Mouse (Mus musculus): Measurements from ENCODE around the gene Lamb2.

The Lamb2 gene

DNA sequence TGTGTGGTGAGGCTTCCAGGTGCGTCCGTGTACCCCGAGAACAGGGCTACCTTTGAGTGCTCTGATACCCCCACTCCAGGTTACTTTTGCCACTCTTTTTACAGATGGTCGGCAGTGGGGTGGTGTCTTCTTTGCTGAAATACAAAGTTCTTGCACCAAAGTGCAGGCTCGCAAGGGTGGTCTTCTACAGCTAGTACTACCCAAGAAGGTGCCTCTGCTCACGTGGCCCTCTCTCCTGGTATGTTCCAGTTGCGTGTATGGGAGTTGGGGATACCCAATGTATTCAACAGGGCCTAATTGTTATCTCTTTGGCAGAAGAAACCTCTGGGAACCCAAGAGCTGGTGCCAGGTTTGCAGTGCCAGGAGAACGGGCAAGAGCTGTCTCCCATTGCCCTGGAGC is 13.7 kb downstream of the Lamb2 start:
- no peak for DNase-seq

DNA sequence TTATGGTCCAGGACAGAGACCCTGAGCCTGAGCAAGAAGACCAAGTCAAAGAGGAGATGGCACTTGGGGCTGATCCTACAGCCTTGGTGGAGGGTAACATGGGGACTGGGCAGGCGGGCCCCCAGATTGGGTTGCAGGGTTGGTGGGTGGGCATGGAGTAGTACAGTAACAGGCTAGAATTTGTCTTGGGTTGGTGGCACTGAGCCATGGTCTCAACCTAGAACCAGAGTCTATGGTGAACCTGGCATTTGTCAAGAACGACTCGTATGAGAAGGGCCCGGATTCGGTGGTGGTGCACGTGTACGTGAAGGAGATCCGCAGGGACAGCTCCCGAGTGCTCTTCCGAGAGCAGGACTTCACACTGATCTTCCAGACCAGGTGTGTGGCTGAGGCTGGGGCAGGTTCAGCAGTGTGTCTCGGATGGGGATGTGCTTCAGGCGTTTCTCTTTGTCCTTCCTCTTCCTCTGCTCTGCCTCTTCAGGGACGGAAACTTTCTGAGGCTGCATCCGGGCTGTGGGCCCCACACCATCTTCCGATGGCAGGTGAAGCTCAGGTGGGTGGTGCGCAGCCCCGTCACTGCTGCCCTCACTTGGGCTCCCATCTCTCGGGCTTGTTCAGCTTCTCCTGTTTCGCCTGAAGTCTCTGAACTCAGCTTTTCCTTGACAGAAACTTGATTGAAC is 14.8 kb downstream of the Lamb2 start:
- no peak for DNase-seq

DNA sequence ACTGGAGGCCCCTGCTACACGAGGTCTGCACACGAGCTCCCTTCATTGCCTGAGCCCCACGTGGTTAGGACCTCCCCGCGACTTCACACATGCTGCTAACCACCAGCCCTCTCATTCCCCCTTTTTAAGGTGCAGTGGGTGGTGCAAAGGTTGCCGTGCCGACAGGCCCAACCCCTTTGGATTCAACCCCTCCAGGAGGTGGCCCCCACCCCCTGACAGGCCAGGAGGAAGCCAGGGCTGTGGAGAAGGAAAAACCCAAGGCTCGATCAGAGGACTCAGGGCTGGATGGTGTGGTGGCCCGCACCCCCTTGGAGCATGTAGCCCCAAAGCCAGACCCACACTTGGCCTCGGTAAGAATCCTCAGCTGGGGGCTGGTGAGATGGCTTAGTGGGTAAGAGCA is 15.4 kb downstream of the Lamb2 start:
- no peak for DNase-seq

DNA sequence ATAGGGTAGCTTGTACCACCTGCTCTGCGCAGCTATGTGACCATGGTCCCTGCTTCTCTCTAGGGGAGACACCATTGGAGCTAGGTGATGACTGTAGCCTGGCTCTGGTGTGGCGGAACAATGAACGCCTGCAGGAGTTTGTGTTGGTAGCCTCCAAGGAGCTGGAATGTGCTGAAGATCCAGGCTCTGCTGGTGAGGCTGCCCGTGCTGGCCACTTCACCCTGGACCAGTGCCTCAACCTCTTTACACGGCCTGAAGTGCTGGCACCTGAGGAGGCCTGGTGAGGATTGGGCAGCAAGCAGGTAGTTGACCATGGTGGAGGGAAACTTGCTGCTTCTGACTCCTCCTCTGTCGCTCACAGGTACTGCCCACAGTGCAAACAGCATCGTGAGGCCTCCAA is 19.7 kb downstream of the Lamb2 start:
- no peak for DNase-seq

DNA sequence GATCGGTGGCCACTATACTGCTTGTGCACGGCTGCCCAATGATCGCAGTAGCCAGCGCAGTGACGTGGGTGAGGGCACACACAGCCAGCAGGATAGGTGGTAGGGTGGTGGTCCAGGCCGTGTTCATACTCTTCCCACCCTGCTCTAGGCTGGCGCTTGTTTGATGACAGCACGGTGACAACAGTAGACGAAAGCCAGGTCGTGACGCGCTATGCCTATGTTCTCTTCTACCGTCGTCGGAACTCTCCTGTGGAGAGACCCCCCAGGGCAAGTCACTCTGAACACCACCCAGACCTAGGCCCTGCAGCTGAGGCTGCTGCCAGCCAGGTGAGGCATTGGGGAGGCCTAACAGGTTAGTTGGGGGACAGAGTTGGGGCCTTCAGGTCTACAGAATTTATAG is 20.4 kb downstream of the Lamb2 start:
- DNase-seq: no peak

DNA sequence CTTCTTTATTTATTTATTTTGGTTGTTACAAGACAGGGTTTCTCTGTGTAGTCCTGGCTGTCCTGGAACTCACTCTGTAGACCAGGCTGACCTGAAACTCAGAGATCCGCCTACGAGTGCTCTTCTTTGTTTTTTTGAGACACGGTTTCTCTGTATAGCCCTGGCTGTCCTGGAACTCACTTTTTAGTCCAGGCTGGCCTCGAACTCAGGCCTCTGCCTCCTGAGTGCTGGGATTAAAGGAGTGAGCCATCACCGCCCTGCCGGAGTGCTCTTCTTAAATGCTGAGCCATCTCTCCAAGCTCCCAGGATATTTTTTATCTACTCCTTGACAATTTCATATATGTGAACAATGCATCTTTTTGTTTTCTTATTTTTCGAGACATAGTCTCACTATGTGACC is 27.4 kb downstream of the Lamb2 start:
- DNase-seq: no peak

DNA sequence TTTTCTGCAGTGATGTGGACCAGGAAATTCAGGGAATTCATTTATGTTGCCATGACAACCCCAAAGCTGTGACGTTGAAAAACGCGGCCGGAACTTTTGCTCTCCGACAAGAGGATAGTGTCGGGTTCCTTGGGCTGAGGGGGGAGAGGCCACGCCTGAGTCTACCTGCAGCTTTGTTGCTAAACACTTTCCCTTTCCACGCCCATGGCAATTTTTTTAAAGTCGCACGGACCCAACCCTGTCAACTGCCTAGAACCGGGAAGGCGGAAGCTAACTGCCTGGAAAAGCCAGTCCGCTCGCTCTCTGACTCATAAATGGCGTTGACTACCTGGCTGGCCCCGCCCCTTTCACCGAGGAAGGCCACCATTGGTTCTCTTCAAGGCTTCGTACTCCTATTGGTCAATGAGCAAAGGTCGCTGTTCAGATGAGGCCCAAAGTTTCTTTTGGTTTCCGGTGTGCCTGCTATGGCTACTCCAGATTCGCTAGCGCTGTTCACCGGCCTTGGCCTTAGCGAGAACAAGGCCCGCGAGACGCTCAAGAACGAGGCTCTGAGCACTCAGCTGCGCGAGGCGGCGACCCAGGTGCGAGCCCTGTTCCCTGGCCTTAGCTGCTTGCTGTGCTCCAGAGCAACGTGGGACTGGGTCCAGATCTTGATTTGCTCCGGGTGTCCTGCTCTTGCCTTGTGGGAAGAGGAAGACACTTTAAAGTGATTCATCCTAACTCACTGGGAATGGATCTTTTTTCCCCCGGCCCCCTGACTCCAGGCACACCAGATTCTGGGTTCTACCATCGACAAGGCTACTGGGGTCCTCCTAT is 28.3 kb downstream of the Lamb2 start, which contains the start of gene Qars:
TSS of gene Qars (plus strand) at position 88 of the 816 bp plus-strand sequence.
- peak; percentile 94 for DNase-seq

DNA sequence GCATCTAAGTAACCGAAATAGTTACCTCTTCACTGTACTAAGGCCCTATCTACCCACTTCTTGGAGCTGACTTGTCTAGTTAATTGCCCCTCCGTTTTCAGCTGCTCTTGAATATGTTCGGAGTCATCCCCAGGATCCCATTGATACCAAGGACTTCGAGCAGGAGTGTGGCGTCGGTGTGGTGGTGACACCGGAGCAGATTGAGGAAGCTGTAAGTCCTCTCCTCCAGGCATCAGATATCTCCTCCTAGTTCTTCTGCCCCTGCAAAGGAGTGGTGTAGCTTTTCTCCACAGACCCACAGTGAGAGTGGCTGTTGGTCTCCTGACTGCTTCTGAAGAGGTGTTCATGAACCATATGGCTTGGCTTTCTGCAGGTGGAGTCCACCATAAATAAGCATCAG is 29.2 kb downstream of the Lamb2 start:
- peak; percentile 13 for DNase-seq

DNA sequence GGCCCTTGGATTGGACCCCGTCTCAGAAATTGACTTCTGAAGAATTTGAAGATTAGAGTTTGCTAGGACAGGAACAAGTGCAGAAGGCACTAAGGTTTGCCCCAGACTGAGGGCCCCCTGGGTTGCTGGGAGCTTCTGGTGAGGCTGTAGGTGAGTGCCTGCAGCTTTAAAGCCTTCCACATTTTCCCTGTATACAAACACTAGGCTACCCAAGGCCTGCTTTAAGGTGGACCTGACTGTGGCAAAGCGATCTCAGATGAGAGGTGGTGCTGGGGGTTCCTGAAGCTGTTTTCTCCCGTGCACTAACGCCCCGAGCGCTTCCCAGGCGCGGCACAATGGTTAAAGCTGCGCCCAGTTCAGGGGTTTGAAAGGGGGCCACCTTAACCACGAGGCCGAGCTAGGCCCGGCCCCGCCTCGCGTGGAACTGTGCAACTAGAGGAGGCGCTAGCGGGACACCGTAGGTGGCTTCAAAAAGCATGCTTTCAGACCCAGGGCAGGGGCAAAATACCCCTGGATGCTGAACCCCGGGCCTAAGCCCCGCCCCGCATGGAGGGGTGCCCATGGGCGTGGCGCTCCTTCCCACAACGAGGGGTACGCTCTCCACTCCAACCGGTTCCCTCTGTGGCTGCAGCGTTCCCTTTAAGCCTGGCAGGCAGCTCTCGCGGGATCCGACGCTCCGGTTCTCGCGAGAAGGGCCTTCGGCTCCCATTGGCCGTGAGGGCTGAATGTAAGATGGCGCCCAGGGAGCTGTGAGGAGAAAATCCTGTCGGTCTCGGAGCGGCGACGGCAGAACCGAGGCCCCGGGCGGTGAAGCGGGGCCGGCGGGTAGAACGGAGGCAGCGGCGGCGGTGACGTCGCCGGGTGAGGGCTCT is 37.1 kb downstream of the Lamb2 start, which contains the start of gene Qrich1:
TSS of gene Qrich1 (plus strand) at position 427 of the 872 bp plus-strand sequence.
- peak; percentile 96 for DNase-seq

DNA sequence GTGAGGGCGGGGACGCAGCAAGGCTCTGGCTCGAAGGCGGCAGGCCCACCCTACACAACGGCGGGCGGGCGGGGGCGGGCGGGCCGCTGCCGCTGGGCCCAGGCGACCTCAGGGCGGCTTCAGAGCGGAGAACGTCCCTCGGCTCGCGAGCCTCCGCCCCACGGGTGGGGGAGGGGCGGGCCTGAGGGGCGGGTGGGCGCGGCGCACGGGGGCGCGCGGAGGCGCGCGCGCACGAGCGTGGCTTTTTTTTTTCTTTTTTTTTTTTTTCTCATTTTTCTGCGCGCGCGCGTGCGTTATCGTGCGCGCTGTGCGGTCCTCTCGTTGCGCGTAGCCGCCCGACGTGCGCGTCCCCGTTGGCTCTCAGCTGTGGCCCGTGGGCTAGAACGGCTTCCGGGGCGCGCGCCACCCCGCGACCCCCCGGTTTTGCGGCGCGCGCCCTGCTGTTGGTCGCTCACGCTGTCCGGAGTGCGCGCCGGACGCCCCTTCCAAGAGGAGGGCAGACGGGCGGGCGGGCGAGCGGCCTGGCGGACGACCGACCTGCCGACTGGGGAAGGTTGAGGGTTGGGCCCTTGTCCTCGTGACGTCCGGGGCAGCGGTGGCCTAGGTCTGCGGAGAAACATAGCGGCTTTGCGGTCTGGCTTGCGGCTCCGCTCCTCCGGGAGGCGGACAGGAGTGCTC is 37.9 kb downstream of the Lamb2 start:
- DNase-seq: peak; percentile 83

DNA sequence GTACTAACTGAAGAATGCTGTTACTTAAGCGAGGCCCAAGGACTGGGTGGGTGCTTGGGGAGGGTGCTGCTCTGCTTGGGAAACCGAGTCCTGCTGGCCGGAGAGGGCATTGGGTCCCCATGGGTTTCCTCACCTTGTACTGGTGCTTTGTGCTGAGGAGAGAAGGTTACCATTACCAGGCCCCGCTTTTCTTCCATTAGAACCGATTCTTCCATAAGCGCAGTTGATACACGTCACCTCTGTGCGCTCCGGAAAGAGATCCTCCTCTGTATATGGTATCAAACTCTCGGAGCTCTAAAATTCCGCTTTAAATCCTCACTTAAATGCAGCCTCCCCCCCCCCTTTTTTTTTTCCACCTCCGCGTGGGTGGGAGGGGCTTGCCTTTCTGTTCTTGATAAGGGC is 38.4 kb downstream of the Lamb2 start:
- no peak for DNase-seq

DNA sequence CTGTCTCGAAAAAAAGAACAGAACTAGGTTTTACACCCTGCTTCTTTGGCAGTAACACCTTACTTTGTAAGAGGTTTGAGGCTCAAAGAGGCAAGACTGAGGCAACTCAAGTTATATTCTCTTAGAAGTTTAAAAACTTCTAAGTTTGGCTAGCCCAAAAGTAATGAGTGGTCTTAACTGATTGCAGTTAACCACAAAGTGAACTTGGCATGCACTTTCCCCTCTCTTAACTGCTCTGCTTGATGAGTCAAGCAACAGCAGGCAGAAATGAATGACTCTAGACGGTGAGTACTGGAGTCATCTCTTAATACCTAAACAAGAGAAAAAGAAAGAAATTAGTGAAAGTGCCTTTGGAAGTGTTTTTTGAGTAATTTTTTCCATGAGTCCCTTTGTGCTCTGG is 42.1 kb downstream of the Lamb2 start:
- no peak for DNase-seq

DNA sequence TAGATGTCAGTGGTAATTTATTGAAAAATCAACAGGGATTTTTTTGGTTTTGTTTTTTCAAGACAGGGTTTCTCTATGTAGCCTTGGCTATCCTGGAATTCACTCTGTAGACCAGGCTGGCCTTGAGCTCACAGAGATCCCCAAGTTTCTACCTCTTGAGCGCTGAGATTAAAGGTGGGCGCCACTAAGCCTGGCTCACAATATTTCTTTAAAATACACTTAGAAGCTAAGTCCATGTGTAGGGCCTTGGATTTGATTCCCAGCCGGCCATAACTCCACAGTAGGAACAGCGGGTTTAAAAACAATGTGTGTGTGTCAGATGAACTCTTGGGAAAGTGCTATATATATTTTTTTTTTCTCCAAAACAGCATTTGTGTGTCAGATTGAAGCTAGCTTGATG is 43.8 kb downstream of the Lamb2 start:
- no peak for DNase-seq

DNA sequence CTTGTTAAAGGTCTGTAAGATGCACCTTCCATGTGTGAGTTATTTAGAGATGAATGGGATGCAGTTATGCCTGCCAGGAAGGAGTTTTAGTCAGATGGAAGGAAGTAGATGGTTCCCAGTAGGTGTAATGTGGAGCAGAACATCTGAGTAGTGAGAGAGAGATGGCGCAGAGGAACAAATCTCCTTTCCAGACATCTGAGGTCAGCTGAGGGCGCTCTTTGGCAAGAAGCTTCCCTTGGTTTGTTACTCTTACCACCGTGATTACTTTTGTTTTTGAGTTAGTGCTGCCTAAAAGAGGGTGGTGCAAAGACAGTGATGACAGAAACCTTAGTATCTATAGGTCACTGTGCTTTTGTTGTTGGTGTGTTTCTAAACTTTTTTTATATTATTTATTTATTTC is 45.9 kb downstream of the Lamb2 start:
- no peak for DNase-seq

DNA sequence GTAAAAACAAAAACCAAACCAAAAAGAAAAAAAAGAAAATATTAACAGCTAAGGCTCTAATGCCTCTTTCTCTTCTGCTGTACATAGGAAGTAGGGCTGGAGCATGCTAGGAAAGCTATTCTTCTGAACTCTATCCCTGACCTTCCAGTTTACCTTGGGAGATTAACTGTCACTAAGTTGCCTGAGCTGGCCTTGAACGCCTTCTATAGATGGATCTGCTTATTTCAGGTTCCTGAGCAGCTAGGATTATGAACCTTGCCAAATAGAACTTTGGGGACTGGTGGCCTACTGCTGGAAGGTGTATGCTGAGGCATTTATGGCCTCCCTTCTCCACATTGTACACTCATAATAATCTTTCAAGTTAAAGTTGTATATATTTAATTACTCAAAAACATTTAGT is 51.4 kb downstream of the Lamb2 start:
- DNase-seq: no peak

DNA sequence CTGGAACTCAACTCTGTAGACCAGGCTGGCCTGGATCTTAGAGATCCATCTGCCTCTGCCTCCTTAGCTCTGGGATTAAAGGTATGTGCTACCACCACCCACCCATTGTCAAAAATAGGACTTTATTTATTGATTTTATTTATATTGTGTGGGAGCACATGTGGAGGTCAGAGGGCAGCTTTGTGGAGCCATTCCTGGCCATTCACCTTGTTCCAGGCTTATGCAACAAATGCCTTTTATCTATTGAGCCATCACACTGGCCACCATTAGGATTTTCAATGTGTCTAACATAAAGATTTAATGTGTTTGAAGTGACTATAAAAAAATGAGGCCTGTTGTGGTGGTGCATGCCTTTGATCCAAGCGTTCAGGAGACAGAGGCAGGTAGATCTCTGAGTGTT is 52.0 kb downstream of the Lamb2 start:
- no peak for DNase-seq

Data from cerebellum, adult 9-11 months (tissue).